Mouse (Mus musculus): ENCODE measurements around the gene Nars2. TPM values are rescaled to one million over a fixed set of nuclear protein-coding genes. Genes with fewer than 3 reads are reported as not detected.

Gene Nars2
- total RNA-seq, 2 experiments from 2014 or later = 11.8 to 16.6 TPM

GRCm38 (mm10) chr7:96967188-96967587 lies 15.9 kb downstream of the Nars2 start:
- ATAC-seq (replicated peaks; ENCODE audit: low FRiP score, low TSS enrichment, poor library complexity, severe bottlenecking) = no peak

GRCm38 (mm10) chr7:96970359-96970758 lies 19.1 kb downstream of the Nars2 start:
- ATAC-seq (replicated peaks; ENCODE audit: low FRiP score, low TSS enrichment, poor library complexity, severe bottlenecking) = no peak

- ATAC-seq (replicated peaks; ENCODE audit: low FRiP score, low TSS enrichment, poor library complexity, severe bottlenecking) = peak; percentile 79
Measured at GRCm38 (mm10) chr7:96971027-96971996, 20.0 kb downstream of the Nars2 start.

- ATAC-seq (replicated peaks; ENCODE audit: low FRiP score, low TSS enrichment, poor library complexity, severe bottlenecking) = peak; percentile 75
Measured at GRCm38 (mm10) chr7:96972138-96972904, 21.0 kb downstream of the Nars2 start.

- no peak for ATAC-seq (replicated peaks; ENCODE audit: low FRiP score, low TSS enrichment, poor library complexity, severe bottlenecking)
Measured at GRCm38 (mm10) chr7:96975914-96976313, 24.6 kb downstream of the Nars2 start.

- ATAC-seq (replicated peaks; ENCODE audit: low FRiP score, low TSS enrichment, poor library complexity, severe bottlenecking) = no peak
Measured at GRCm38 (mm10) chr7:96977209-96977608, 25.9 kb downstream of the Nars2 start.

GRCm38 (mm10) chr7:96981366-96981765 lies 30.1 kb downstream of the Nars2 start:
- ATAC-seq (replicated peaks; ENCODE audit: low FRiP score, low TSS enrichment, poor library complexity, severe bottlenecking) = no peak

GRCm38 (mm10) chr7:96983660-96984347 lies 32.5 kb downstream of the Nars2 start:
- ATAC-seq (replicated peaks; ENCODE audit: low FRiP score, low TSS enrichment, poor library complexity, severe bottlenecking) = no peak

GRCm38 (mm10) chr7:96985798-96986197 lies 34.5 kb downstream of the Nars2 start:
- no peak for ATAC-seq (replicated peaks; ENCODE audit: low FRiP score, low TSS enrichment, poor library complexity, severe bottlenecking)

GRCm38 (mm10) chr7:96986795-96987445 lies 35.6 kb downstream of the Nars2 start:
- ATAC-seq (replicated peaks; ENCODE audit: low FRiP score, low TSS enrichment, poor library complexity, severe bottlenecking) = no peak

- ATAC-seq (replicated peaks; ENCODE audit: low FRiP score, low TSS enrichment, poor library complexity, severe bottlenecking) = no peak
Measured at GRCm38 (mm10) chr7:96987676-96988075, 36.4 kb downstream of the Nars2 start.

- 0 out of 2 replicates have a peak, but pooled peaks have one; percentile 44 for ATAC-seq (replicated peaks; ENCODE audit: low FRiP score, low TSS enrichment, poor library complexity, severe bottlenecking)
Measured at GRCm38 (mm10) chr7:97012956-97013355, 61.7 kb downstream of the Nars2 start.

- ATAC-seq (replicated peaks; ENCODE audit: low FRiP score, low TSS enrichment, poor library complexity, severe bottlenecking) = peak; percentile 65
Measured at GRCm38 (mm10) chr7:97018005-97018404, 66.7 kb downstream of the Nars2 start.

- ATAC-seq (replicated peaks; ENCODE audit: low FRiP score, low TSS enrichment, poor library complexity, severe bottlenecking) = no peak
Measured at GRCm38 (mm10) chr7:97018418-97018817, 67.1 kb downstream of the Nars2 start.

- no peak for ATAC-seq (replicated peaks; ENCODE audit: low FRiP score, low TSS enrichment, poor library complexity, severe bottlenecking)
Measured at GRCm38 (mm10) chr7:97019303-97019702, 68.0 kb downstream of the Nars2 start.

- no peak for ATAC-seq (replicated peaks; ENCODE audit: low FRiP score, low TSS enrichment, poor library complexity, severe bottlenecking)
Measured at GRCm38 (mm10) chr7:97026772-97027358, 75.6 kb downstream of the Nars2 start.

GRCm38 (mm10) chr7:97029151-97029550 lies 77.8 kb downstream of the Nars2 start:
- no peak for ATAC-seq (replicated peaks; ENCODE audit: low FRiP score, low TSS enrichment, poor library complexity, severe bottlenecking)

GRCm38 (mm10) chr7:97032412-97032811 lies 81.1 kb downstream of the Nars2 start:
- ATAC-seq (replicated peaks; ENCODE audit: low FRiP score, low TSS enrichment, poor library complexity, severe bottlenecking) = no peak

- no peak for ATAC-seq (replicated peaks; ENCODE audit: low FRiP score, low TSS enrichment, poor library complexity, severe bottlenecking)
Measured at GRCm38 (mm10) chr7:97039641-97040040, 88.3 kb downstream of the Nars2 start.

Measured in megakaryocyte-erythroid progenitor cell, adult 5-6 weeks (primary cell).